Mouse (Mus musculus) hindbrain, embryonic 15.5 days (tissue): ENCODE data around the gene AI464131. TPM values are rescaled to one million over a fixed set of nuclear protein-coding genes. Genes with fewer than 3 reads are reported as not detected.

Experiments
- ATAC-seq: fragments of 200-750 bp; cut with Nextera tagmentation; 2 replicates; pipeline ENCODE4 v1.8.0; 2017; ENCODE audit warnings: low read depth, moderate number of reproducible peaks, moderate TSS enrichment; ENCODE audit not compliant: low FRiP score
- H3K27ac ChIP-seq: fragments of 300-500 bp; sonication (generic); replicated peaks from 2 replicates; pipeline ENCODE4 v1.5.1; 2015; ENCODE audit warnings: mild to moderate bottlenecking, inconsistent platforms
- H3K27me3 ChIP-seq: fragments of 300-500 bp; sonication (generic); 2 replicates; pipeline ENCODE4 v1.6.1; 2015; ENCODE audit warnings: control low read depth, inconsistent platforms
- H3K36me3 ChIP-seq: fragments of 300-500 bp; sonication (generic); 2 replicates; pipeline ENCODE4 v1.6.1; 2015; ENCODE audit warnings: control low read depth, inconsistent platforms
- H3K4me1 ChIP-seq: fragments of 300-500 bp; sonication (generic); replicated peaks from 2 replicates; pipeline ENCODE4 v1.6.1; 2015; ENCODE audit warnings: control low read depth, inconsistent platforms
- H3K4me2 ChIP-seq: fragments of 300-500 bp; sonication (generic); 2 replicates; pipeline ENCODE4 v1.6.1; 2015; ENCODE audit warnings: moderate library complexity, mild to moderate bottlenecking, inconsistent platforms
- H3K4me3 ChIP-seq: fragments of 300-500 bp; sonication (generic); 2 replicates; pipeline ENCODE4 v1.5.1; 2015; ENCODE audit warnings: mild to moderate bottlenecking, inconsistent platforms
- H3K9ac ChIP-seq: fragments of 300-500 bp; sonication (generic); 2 replicates; pipeline ENCODE4 v1.6.1; 2015; ENCODE audit warnings: inconsistent platforms
- H3K9me3 ChIP-seq: fragments of 300-500 bp; sonication (generic); 2 replicates; pipeline ENCODE4 v1.6.1; 2016; ENCODE audit warnings: control low read depth, inconsistent platforms
- WGBS: fragments of 180-500 bp; shearing (Covaris S2); methylation state at CpG from one replicate; pipeline ENCODE4 v1.1.7; 2015; 5-methylcytosine and 5-hydroxymethylcytosine counted together
- polyA plus RNA-seq: library from polyadenylated mRNA; unstranded; fragments of >200 nt; fragmentation: Nextera tagmentation; extraction: Ambion mirVana; gene quantifications from 2 replicates; pipeline ENCODE4 v1.2.1, GENCODE M21; 2015

AI464131 gene
- polyA plus RNA-seq, 1 experiment from 2014 or later: 14.0 TPM

- no peaks in the 10 kb centered on the region for H3K27me3 ChIP-seq
- H3K27ac ChIP-seq: no peak overlapping the region
- H3K4me1 ChIP-seq: peaks cover 19% of the 10 kb centered on the region
- no peak overlapping the region for H3K4me3 ChIP-seq
- H3K36me3 ChIP-seq: peaks cover 21% of the 10 kb centered on the region; the same call in 1 of the 2 replicates
- no peaks in the 10 kb centered on the region for H3K9me3 ChIP-seq
- WGBS: 62% methylated on average over 5 of the region's 5 CpGs
- ATAC-seq: no peak
- H3K9ac ChIP-seq: no peak overlapping the region
- H3K4me2 ChIP-seq: no peak overlapping the region
Observed at GRCm38 (mm10) chr4:41522788-41523187, 19.9 kb upstream of the AI464131 start.

GRCm38 (mm10) chr4:41522136-41522535 is 19.3 kb upstream of the AI464131 start:
- no peaks in the 10 kb centered on the region for H3K9me3 ChIP-seq
- no peak overlapping the region for H3K9ac ChIP-seq
- peaks cover 21% of the 10 kb centered on the region; the same call in 1 of the 2 replicates for H3K36me3 ChIP-seq
- H3K4me1 ChIP-seq: peaks cover 14% of the 10 kb centered on the region
- H3K27me3 ChIP-seq: no peaks in the 10 kb centered on the region
- 75% methylated on average over 6 of the region's 6 CpGs for WGBS
- H3K4me3 ChIP-seq: no peak overlapping the region
- no peak overlapping the region for H3K4me2 ChIP-seq
- H3K27ac ChIP-seq: no peak overlapping the region
- no peak for ATAC-seq

GRCm38 (mm10) chr4:41520641-41521040 is 17.8 kb upstream of the AI464131 start:
- Histone ChIP-seq H3K4me3 (no peak overlapping the region), H3K27ac (no peak overlapping the region), H3K4me1 (no peaks in the 10 kb centered on the region), H3K27me3 (no peaks in the 10 kb centered on the region), H3K4me2 (no peak overlapping the region), H3K9me3 (no peaks in the 10 kb centered on the region), H3K9ac (no peak overlapping the region), H3K36me3 (peaks cover 21% of the 10 kb centered on the region; the same call in 1 of the 2 replicates)
- WGBS: 54% methylated on average over 14 of the region's 14 CpGs
- ATAC-seq: no peak

- Histone ChIP-seq H3K4me1 (no peaks in the 10 kb centered on the region), H3K27ac (no peak overlapping the region), H3K9me3 (no peaks in the 10 kb centered on the region), H3K4me2 (no peak overlapping the region), H3K9ac (no peak overlapping the region), H3K27me3 (no peaks in the 10 kb centered on the region), H3K4me3 (no peak overlapping the region), H3K36me3 (peaks cover 21% of the 10 kb centered on the region; the same call in 1 of the 2 replicates)
- WGBS: 96% methylated on average over 5 of the region's 5 CpGs
- ATAC-seq: no peak
Observed at GRCm38 (mm10) chr4:41519195-41519594, 16.3 kb upstream of the AI464131 start.

GRCm38 (mm10) chr4:41518349-41518748 is 15.5 kb upstream of the AI464131 start:
- Histone ChIP-seq H3K4me3 (no peak overlapping the region), H3K4me2 (no peak overlapping the region), H3K9me3 (no peaks in the 10 kb centered on the region), H3K36me3 (peaks cover 21% of the 10 kb centered on the region; the same call in 1 of the 2 replicates), H3K4me1 (peaks cover 5% of the 10 kb centered on the region), H3K27ac (no peak overlapping the region), H3K9ac (no peak overlapping the region), H3K27me3 (no peaks in the 10 kb centered on the region)
- 83% methylated on average over 7 of the region's 7 CpGs for WGBS
- ATAC-seq: no peak

GRCm38 (mm10) chr4:41517233-41517632 is 14.4 kb upstream of the AI464131 start, which contains the start of gene 1110017D15Rik:
Gene 1110017D15Rik (minus strand): TSS chr4:41517333.
- WGBS: 87% methylated on average over 2 of the region's 2 CpGs

GRCm38 (mm10) chr4:41513714-41514113 is 10.8 kb upstream of the AI464131 start:
- Histone ChIP-seq H3K9ac (no peak overlapping the region), H3K9me3 (no peaks in the 10 kb centered on the region), H3K36me3 (0 out of 2 replicates have a peak, but pooled peaks cover 1% of the 10 kb centered on the region), H3K4me3 (no peak overlapping the region), H3K27me3 (no peaks in the 10 kb centered on the region), H3K4me1 (peaks cover 7% of the 10 kb centered on the region), H3K27ac (peak overlapping the region; percentile 23), H3K4me2 (0 out of 2 replicates have a peak overlapping the region, but pooled peaks have one; percentile 19)
- 25% methylated on average over 8 of the region's 8 CpGs for WGBS
- no peak for ATAC-seq

More at GRCm38 (mm10) chr4:41517233-41517632, 14.4 kb upstream of the AI464131 start, which contains the start of gene 1110017D15Rik:
- no peak within 1 kb of the TSS for H3K9ac ChIP-seq
- H3K4me3 ChIP-seq: no peak within 1 kb of the TSS
- peaks cover 21% of the 10 kb centered on the region; the same call in 1 of the 2 replicates for H3K36me3 ChIP-seq
- H3K4me1 ChIP-seq: peaks cover 7% of the 10 kb centered on the region
- no peaks in the 10 kb centered on the region for H3K27me3 ChIP-seq
- no peak within 1 kb of the TSS for H3K27ac ChIP-seq
- ATAC-seq: no peak
- no peaks in the 10 kb centered on the region for H3K9me3 ChIP-seq
- H3K4me2 ChIP-seq: no peak within 1 kb of the TSS

GRCm38 (mm10) chr4:41513309-41513708 is 10.4 kb upstream of the AI464131 start:
- Histone ChIP-seq H3K27me3 (no peaks in the 10 kb centered on the region), H3K27ac (peak overlapping the region; percentile 23), H3K9ac (no peak overlapping the region), H3K9me3 (no peaks in the 10 kb centered on the region), H3K4me1 (peaks cover 7% of the 10 kb centered on the region), H3K4me2 (0 out of 2 replicates have a peak overlapping the region, but pooled peaks have one; percentile 19), H3K4me3 (no peak overlapping the region), H3K36me3 (no peaks in the 10 kb centered on the region)
- 31% methylated on average over 4 of the region's 4 CpGs for WGBS
- no peak for ATAC-seq

GRCm38 (mm10) chr4:41507998-41508397 is 5.1 kb upstream of the AI464131 start:
- H3K4me1 ChIP-seq: peaks cover 27% of the 10 kb centered on the region
- no peaks in the 10 kb centered on the region for H3K36me3 ChIP-seq
- no peak overlapping the region for H3K9ac ChIP-seq
- 46% methylated on average over 7 of the region's 7 CpGs for WGBS
- peak overlapping the region; percentile 74; the same call in 1 of the 2 replicates for H3K4me2 ChIP-seq
- no peak overlapping the region for H3K4me3 ChIP-seq
- no peak overlapping the region for H3K27ac ChIP-seq
- H3K9me3 ChIP-seq: no peaks in the 10 kb centered on the region
- ATAC-seq: no peak
- H3K27me3 ChIP-seq: 0 out of 2 replicates have a peak, but pooled peaks cover 2% of the 10 kb centered on the region

GRCm38 (mm10) chr4:41507326-41507924 is 4.5 kb upstream of the AI464131 start:
- Histone ChIP-seq H3K4me3 (peak overlapping the region; percentile 47), H3K9me3 (no peaks in the 10 kb centered on the region), H3K4me1 (peaks cover 33% of the 10 kb centered on the region), H3K9ac (peak overlapping the region; percentile 62), H3K27ac (peak overlapping the region; percentile 70), H3K36me3 (no peaks in the 10 kb centered on the region), H3K4me2 (peak overlapping the region; percentile 74), H3K27me3 (0 out of 2 replicates have a peak, but pooled peaks cover 2% of the 10 kb centered on the region)
- peak; percentile 12; the same call in 1 of the 2 replicates for ATAC-seq
- WGBS: 2% methylated on average over 22 of the region's 22 CpGs

GRCm38 (mm10) chr4:41506906-41507305 is 4.0 kb upstream of the AI464131 start:
- peak overlapping the region; percentile 62 for H3K9ac ChIP-seq
- H3K9me3 ChIP-seq: no peaks in the 10 kb centered on the region
- H3K4me3 ChIP-seq: peak overlapping the region; percentile 47
- no peaks in the 10 kb centered on the region for H3K36me3 ChIP-seq
- WGBS: under 1% methylated on average over 29 of the region's 29 CpGs
- peaks cover 38% of the 10 kb centered on the region for H3K4me1 ChIP-seq
- peak overlapping the region; percentile 74 for H3K4me2 ChIP-seq
- H3K27ac ChIP-seq: peak overlapping the region; percentile 70
- H3K27me3 ChIP-seq: 0 out of 2 replicates have a peak, but pooled peaks cover 2% of the 10 kb centered on the region
- peak; percentile 70 for ATAC-seq

- Histone ChIP-seq H3K4me1 (peaks cover 40% of the 10 kb centered on the region), H3K36me3 (no peaks in the 10 kb centered on the region), H3K27me3 (peaks cover 4% of the 10 kb centered on the region; the same call in 1 of the 2 replicates), H3K9ac (no peak overlapping the region), H3K4me2 (peak overlapping the region; percentile 74), H3K4me3 (peak overlapping the region; percentile 47; the same call in 1 of the 2 replicates), H3K9me3 (no peaks in the 10 kb centered on the region), H3K27ac (peak overlapping the region; percentile 70; the same call in 1 of the 2 replicates)
- WGBS: 11% methylated on average over 13 of the region's 13 CpGs
- no peak for ATAC-seq
Observed at GRCm38 (mm10) chr4:41506156-41506555, 3.3 kb upstream of the AI464131 start.
